Mouse (Mus musculus) kidney, postnatal 0 days (tissue): ENCODE data around the gene Sept10. TPM values are rescaled to one million over a fixed set of nuclear protein-coding genes. Genes with fewer than 3 reads are reported as not detected.
A peak's percentile ranks its signal among the peaks of the same experiment; 100 is the strongest.
"Not testable (repeated sequence)": the region's sequence is repeated elsewhere in the genome, so short reads cannot be mapped to it uniquely, and the experiment has no call there.

Source experiments
- ATAC-seq: fragments of 200-750 bp; cut with Nextera tagmentation; replicated peaks from 2 replicates; pipeline ENCODE4 v1.8.0; 2017; ENCODE audit warnings: low read depth, moderate number of reproducible peaks, moderate TSS enrichment, moderate library complexity; ENCODE audit not compliant: low FRiP score
- DNase-seq: peaks from one replicate; pipeline ENCODE4 v3.0.0-alpha.2; 2016; ENCODE audit warnings: low spot score
- H3K27ac ChIP-seq: fragments of 300-500 bp; sonication (generic); 2 replicates; pipeline ENCODE4 v1.5.1; 2014; ENCODE audit warnings: mild to moderate bottlenecking
- H3K27me3 ChIP-seq: fragments of 300-500 bp; sonication (generic); 2 replicates; pipeline ENCODE4 v1.6.1; 2014; ENCODE audit warnings: low read length, mixed read lengths; ENCODE audit not compliant: insufficient read depth
- H3K36me3 ChIP-seq: fragments of 300-500 bp; sonication (generic); 2 replicates; pipeline ENCODE4 v1.6.1; 2014; ENCODE audit warnings: low read length, mixed read lengths; ENCODE audit not compliant: insufficient read depth
- H3K4me1 ChIP-seq: fragments of 300-500 bp; sonication (generic); replicated peaks from 2 replicates; pipeline ENCODE4 v1.6.1; 2014; ENCODE audit warnings: antibody characterized with exemption, low read length, mixed read lengths; ENCODE audit not compliant: insufficient read depth
- H3K4me2 ChIP-seq: fragments of 300-500 bp; sonication (generic); 2 replicates; pipeline ENCODE4 v1.6.1; 2014; ENCODE audit warnings: mild to moderate bottlenecking, low read length, moderate library complexity, mixed read lengths
- H3K4me3 ChIP-seq: fragments of 300-500 bp; sonication (generic); replicated peaks from 2 replicates; pipeline ENCODE4 v1.5.1; 2014; ENCODE audit warnings: low read depth, low read length
- H3K9ac ChIP-seq: fragments of 300-500 bp; sonication (generic); 2 replicates; pipeline ENCODE4 v1.6.1; 2014; ENCODE audit warnings: low read depth, low read length
- H3K9me3 ChIP-seq: fragments of 300-500 bp; sonication (generic); replicated peaks from 2 replicates; pipeline ENCODE4 v1.6.1; 2016; ENCODE audit warnings: low read length, inconsistent platforms, mixed read lengths
- CTCF ChIP-seq: IDR thresholded peaks from 2 replicates; pipeline ENCODE4 v1.5.1; 2016; ENCODE audit warnings: antibody characterized with exemption, low read depth, mild to moderate bottlenecking, moderate library complexity
- WGBS: fragments of 180-500 bp; shearing (Covaris S2); extraction: QIAGEN DNeasy Blood & Tissue Kit; methylation state at CpG from one replicate; pipeline ENCODE4 v1.1.7; 2014; 5-methylcytosine and 5-hydroxymethylcytosine counted together
- polyA plus RNA-seq: library from polyadenylated mRNA; unstranded; fragments of >200 nt; fragmentation: Nextera tagmentation; extraction: Ambion mirVana; gene quantifications from 2 replicates; pipeline ENCODE4 v1.2.1, GENCODE M21; 2015

The Sept10 gene
- polyA plus RNA-seq, 1 experiment from 2014 or later: 62.7 TPM

GRCm38 (mm10) chr10:59113386-59113785 is 108.3 kb downstream of the Sept10 start:
- ATAC-seq (no peak), DNase-seq (no peak)
- Histone ChIP-seq H3K4me3 (no peak overlapping the region), H3K27me3 (no peaks in the 10 kb centered on the region), H3K9ac (no peak overlapping the region), H3K4me1 (no peaks in the 10 kb centered on the region), H3K36me3 (no peaks in the 10 kb centered on the region), H3K4me2 (no peak overlapping the region), H3K27ac (no peak overlapping the region), H3K9me3 (no peaks in the 10 kb centered on the region)
- WGBS: 84% methylated on average over 9 of the region's 9 CpGs
- TF ChIP-seq CTCF: no peak

- DNase-seq: no peak
- 93% methylated on average over 8 of the region's 8 CpGs for WGBS
- Histone ChIP-seq H3K27me3 (no peaks in the 10 kb centered on the region), H3K4me2 (no peak overlapping the region), H3K9me3 (no peaks in the 10 kb centered on the region), H3K4me3 (no peak overlapping the region), H3K9ac (no peak overlapping the region), H3K36me3 (no peaks in the 10 kb centered on the region), H3K4me1 (no peaks in the 10 kb centered on the region), H3K27ac (no peak overlapping the region)
- TF ChIP-seq CTCF: no peak
- ATAC-seq: no peak
Observed at GRCm38 (mm10) chr10:59112755-59113154, 108.9 kb downstream of the Sept10 start.

GRCm38 (mm10) chr10:59110386-59110785 is 111.3 kb downstream of the Sept10 start:
- H3K27me3 ChIP-seq: no peaks in the 10 kb centered on the region
- 87% methylated on average over 7 of the region's 7 CpGs for WGBS
- no peaks in the 10 kb centered on the region for H3K4me1 ChIP-seq
- ATAC-seq: no peak
- no peak for DNase-seq
- no peak overlapping the region for H3K9ac ChIP-seq
- H3K36me3 ChIP-seq: no peaks in the 10 kb centered on the region
- no peaks in the 10 kb centered on the region for H3K9me3 ChIP-seq
- H3K4me3 ChIP-seq: no peak overlapping the region
- no peak overlapping the region for H3K27ac ChIP-seq
- H3K4me2 ChIP-seq: no peak overlapping the region
- no peak for TF ChIP-seq CTCF

- Histone ChIP-seq H3K4me3 (no peak overlapping the region), H3K27me3 (no peaks in the 10 kb centered on the region), H3K4me1 (no peaks in the 10 kb centered on the region), H3K9ac (no peak overlapping the region), H3K36me3 (no peaks in the 10 kb centered on the region), H3K9me3 (no peaks in the 10 kb centered on the region), H3K27ac (no peak overlapping the region), H3K4me2 (no peak overlapping the region)
- peak; percentile 63 for ATAC-seq
- 28% methylated on average over 2 of the region's 2 CpGs for WGBS
- DNase-seq: peak; percentile 76
- peak; percentile 94 for TF ChIP-seq CTCF
Observed at GRCm38 (mm10) chr10:59109015-59109414, 112.6 kb downstream of the Sept10 start.

- no peaks in the 10 kb centered on the region for H3K27me3 ChIP-seq
- no peak for TF ChIP-seq CTCF
- WGBS: 59% methylated on average over 3 of the region's 3 CpGs
- no peak overlapping the region for H3K27ac ChIP-seq
- H3K9ac ChIP-seq: no peak overlapping the region
- H3K4me1 ChIP-seq: no peaks in the 10 kb centered on the region
- H3K4me3 ChIP-seq: no peak overlapping the region
- no peaks in the 10 kb centered on the region for H3K9me3 ChIP-seq
- H3K36me3 ChIP-seq: no peaks in the 10 kb centered on the region
- no peak for DNase-seq
- ATAC-seq: peak; percentile 58
- no peak overlapping the region for H3K4me2 ChIP-seq
Observed at GRCm38 (mm10) chr10:59106644-59107043, 115.0 kb downstream of the Sept10 start.

- no peak overlapping the region for H3K27ac ChIP-seq
- DNase-seq: no peak
- no peak overlapping the region for H3K4me2 ChIP-seq
- H3K4me3 ChIP-seq: no peak overlapping the region
- TF ChIP-seq CTCF: no peak
- no peak overlapping the region for H3K9ac ChIP-seq
- no peaks in the 10 kb centered on the region for H3K27me3 ChIP-seq
- 83% methylated on average over 8 of the region's 8 CpGs for WGBS
- no peaks in the 10 kb centered on the region for H3K36me3 ChIP-seq
- no peaks in the 10 kb centered on the region for H3K4me1 ChIP-seq
- H3K9me3 ChIP-seq: no peaks in the 10 kb centered on the region
- ATAC-seq: no peak
Observed at GRCm38 (mm10) chr10:59105885-59106284, 115.8 kb downstream of the Sept10 start.

GRCm38 (mm10) chr10:59104683-59105082 is 117.0 kb downstream of the Sept10 start:
- DNase-seq (no peak), ATAC-seq (no peak)
- WGBS: 88% methylated on average over 5 of the region's 5 CpGs
- Histone ChIP-seq H3K4me2 (no peak overlapping the region), H3K27ac (no peak overlapping the region), H3K4me1 (no peaks in the 10 kb centered on the region), H3K9me3 (no peaks in the 10 kb centered on the region), H3K9ac (no peak overlapping the region), H3K27me3 (no peaks in the 10 kb centered on the region), H3K4me3 (no peak overlapping the region), H3K36me3 (no peaks in the 10 kb centered on the region)
- no peak for TF ChIP-seq CTCF

GRCm38 (mm10) chr10:59103076-59103475 is 118.6 kb downstream of the Sept10 start:
- not testable (repeated sequence) for H3K4me1 ChIP-seq, H3K27me3 ChIP-seq, H3K4me2 ChIP-seq, DNase-seq, H3K9ac ChIP-seq, ATAC-seq, H3K36me3 ChIP-seq, H3K27ac ChIP-seq, H3K9me3 ChIP-seq, H3K4me3 ChIP-seq
- 89% methylated on average over 5 of the region's 5 CpGs for WGBS
